Mouse (Mus musculus) adrenal gland, adult 18-20 months (tissue): Measurements from ENCODE around the gene Man2a1. TPM values are rescaled to one million over a fixed set of nuclear protein-coding genes. Genes with fewer than 3 reads are reported as not detected.

ENCODE experiments used
- DNase-seq, 2 experiments: peaks; one replicate each; pipeline ENCODE4 v3.0.0; 2021 to 2022; ENCODE audit warnings: low spot score in 2 of 2
- total RNA-seq, 2 experiments: library from RNA; stranded (reverse); gene quantifications; 1 replicate in 1 of 2; 2 replicates in 1 of 2; pipeline ENCODE4 v1.2.3; 2021

The Man2a1 gene
- total RNA-seq, 2 experiments from 2014 or later = 105 to 174 TPM

GRCm38 (mm10) chr17:64802168-64802955, 201.8 kb downstream of the Man2a1 start:
- no peak for DNase-seq

GRCm38 (mm10) chr17:64802956-64803275, 202.4 kb downstream of the Man2a1 start:
- no peak for DNase-seq

Other genes with a start within 250 kb of the Man2a1 start
- not detected for gene 4930583I09Rik, start 235.3 kb downstream of the Man2a1 start, total RNA-seq